Mouse (Mus musculus): ENCODE results near the gene Pdcd11. TPM values are rescaled to one million over a fixed set of nuclear protein-coding genes. Genes with fewer than 3 reads are reported as not detected.

The Pdcd11 gene
- polyA plus RNA-seq, 1 experiment, result 16.6 TPM

- Histone ChIP-seq H3K27ac (ENCODE audit: insufficient read depth, low read length) (no peak overlapping the region), H3K4me3 (replicated peaks; ENCODE audit: insufficient read depth, low read depth, low read length) (no peak overlapping the region), H3K27me3 (ENCODE audit: control insufficient read depth, insufficient read depth, low read length) (no peaks in the 10 kb centered on the region), H3K4me1 (ENCODE audit: control insufficient read depth, insufficient read depth, low read length) (peaks cover 2% of the 10 kb centered on the region; the same call in 1 of the 2 replicates)
- 91% methylated on average over 2 of the region's 2 CpGs for WGBS
- TF ChIP-seq CTCF (IDR thresholded peaks at IDR 0.05; ENCODE audit: borderline replicate concordance, insufficient read depth, low read depth, low read length), result no peak
- no peak for TF ChIP-seq POLR2A (IDR thresholded peaks at IDR 0.05; ENCODE audit: borderline replicate concordance, insufficient read depth, low read length)
- DNase-seq, result no peak
These were observed 86.4 kb downstream of the Pdcd11 start for GRCm38 (mm10) chr19:47176916-47177505.

- TF ChIP-seq POLR2A (IDR thresholded peaks at IDR 0.05; ENCODE audit: borderline replicate concordance, insufficient read depth, low read length) (no peak), CTCF (IDR thresholded peaks at IDR 0.05; ENCODE audit: borderline replicate concordance, insufficient read depth, low read depth, low read length) (peak; percentile 87)
- peaks cover 2% of the 10 kb centered on the region; the same call in 1 of the 2 replicates for H3K4me1 ChIP-seq (ENCODE audit: control insufficient read depth, insufficient read depth, low read length)
- DNase-seq, result peak; percentile 76 to 77
- peak overlapping the region; percentile 58; the same call in 1 of the 2 replicates for H3K27ac ChIP-seq (ENCODE audit: insufficient read depth, low read length)
- H3K27me3 ChIP-seq (ENCODE audit: control insufficient read depth, insufficient read depth, low read length), result no peaks in the 10 kb centered on the region
- H3K4me3 ChIP-seq (replicated peaks; ENCODE audit: insufficient read depth, low read depth, low read length), result peak overlapping the region; percentile 92
- WGBS, result 19% methylated on average over 10 of the region's 10 CpGs
These were observed 87.4 kb downstream of the Pdcd11 start for GRCm38 (mm10) chr19:47178001-47178400.

DNA sequence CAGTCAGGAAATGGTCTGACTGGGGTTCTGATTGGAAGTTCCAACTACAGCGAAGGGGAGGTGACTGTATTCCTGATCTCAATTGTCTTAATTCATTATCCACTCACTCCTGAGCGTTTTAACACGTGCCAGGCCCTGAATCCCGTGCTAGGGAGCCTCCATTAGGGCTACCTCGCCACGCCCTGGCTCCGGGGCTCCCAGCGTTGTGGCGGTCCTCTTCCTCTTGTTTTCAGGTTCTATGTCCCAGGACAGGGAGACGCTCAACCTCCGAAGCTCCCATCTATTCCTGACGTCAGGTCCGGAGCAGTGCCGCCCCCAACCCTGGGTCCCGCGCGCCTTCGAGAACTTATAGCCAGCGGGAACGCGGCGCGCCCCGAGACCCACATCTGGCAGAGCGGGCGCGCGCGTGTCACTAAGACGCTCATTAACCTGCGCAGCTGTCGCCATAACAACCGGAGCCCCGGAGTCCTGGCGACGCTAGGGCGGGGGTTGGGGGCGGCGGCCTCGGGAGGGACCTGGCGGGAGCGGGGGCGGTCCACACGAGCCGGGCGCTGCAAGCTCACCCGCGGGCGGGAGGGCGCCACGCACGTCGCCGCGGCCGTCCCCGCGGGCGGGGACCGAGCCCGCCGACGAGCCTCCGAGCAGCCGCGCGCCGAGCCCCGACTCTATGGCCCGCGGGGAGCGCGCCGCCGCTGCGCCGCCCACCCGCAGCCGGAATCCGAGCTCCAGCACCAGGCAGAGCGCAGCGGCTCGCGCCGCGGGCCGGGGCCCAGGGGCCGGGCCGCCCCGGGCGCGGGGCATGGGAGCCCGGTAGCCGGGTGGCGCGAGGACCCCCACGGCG is 88.1 kb downstream of the Pdcd11 start, which contains the start of gene Neurl1a:
Gene Neurl1a (plus strand): TSS at position 390 of the 841 bp plus-strand sequence.
- WGBS, result under 1% methylated on average over 96 of the region's 98 CpGs
- TF ChIP-seq POLR2A (IDR thresholded peaks at IDR 0.05; ENCODE audit: borderline replicate concordance, insufficient read depth, low read length), result no peak
- no peak for TF ChIP-seq CTCF (IDR thresholded peaks at IDR 0.05; ENCODE audit: borderline replicate concordance, insufficient read depth, low read depth, low read length)
- peak within 1 kb of the TSS; percentile 58 for H3K27ac ChIP-seq (ENCODE audit: insufficient read depth, low read length)
- DNase-seq, result peak; percentile 77
- peaks cover 2% of the 10 kb centered on the region; the same call in 1 of the 2 replicates for H3K4me1 ChIP-seq (ENCODE audit: control insufficient read depth, insufficient read depth, low read length)
- H3K4me3 ChIP-seq (replicated peaks; ENCODE audit: insufficient read depth, low read depth, low read length), result peak within 1 kb of the TSS; percentile 92
- H3K27me3 ChIP-seq (ENCODE audit: control insufficient read depth, insufficient read depth, low read length), result no peaks in the 10 kb centered on the region

GRCm38 (mm10) chr19:47179272-47179809 is 88.8 kb downstream of the Pdcd11 start:
- H3K4me1 ChIP-seq (ENCODE audit: control insufficient read depth, insufficient read depth, low read length), result peaks cover 6% of the 10 kb centered on the region
- H3K4me3 ChIP-seq (replicated peaks; ENCODE audit: insufficient read depth, low read depth, low read length), result peak overlapping the region; percentile 92
- WGBS, result under 1% methylated on average over 42 of the region's 42 CpGs
- DNase-seq, result peak; percentile 76 to 77
- H3K27ac ChIP-seq (ENCODE audit: insufficient read depth, low read length), result peak overlapping the region; percentile 30
- H3K27me3 ChIP-seq (ENCODE audit: control insufficient read depth, insufficient read depth, low read length), result no peaks in the 10 kb centered on the region
- TF ChIP-seq CTCF (IDR thresholded peaks at IDR 0.05; ENCODE audit: borderline replicate concordance, insufficient read depth, low read depth, low read length) (no peak), POLR2A (IDR thresholded peaks at IDR 0.05; ENCODE audit: borderline replicate concordance, insufficient read depth, low read length) (peak; percentile 29; the same call in 1 of the 2 replicates)

GRCm38 (mm10) chr19:47180011-47180410 is 89.4 kb downstream of the Pdcd11 start:
- Histone ChIP-seq H3K27ac (ENCODE audit: insufficient read depth, low read length) (peak overlapping the region; percentile 30), H3K4me1 (ENCODE audit: control insufficient read depth, insufficient read depth, low read length) (peaks cover 7% of the 10 kb centered on the region), H3K27me3 (ENCODE audit: control insufficient read depth, insufficient read depth, low read length) (no peaks in the 10 kb centered on the region), H3K4me3 (replicated peaks; ENCODE audit: insufficient read depth, low read depth, low read length) (peak overlapping the region; percentile 92)
- 11% methylated on average over 8 of the region's 8 CpGs for WGBS
- no peak for TF ChIP-seq POLR2A (IDR thresholded peaks at IDR 0.05; ENCODE audit: borderline replicate concordance, insufficient read depth, low read length)
- no peak for TF ChIP-seq CTCF (IDR thresholded peaks at IDR 0.05; ENCODE audit: borderline replicate concordance, insufficient read depth, low read depth, low read length)
- peak in 1 of 2 experiments; percentile 55 for DNase-seq

Other genes starting within 250 kb of the Pdcd11 start
- 214 and 232 TPM in 2 replicates for gene Ina, start 76.1 kb upstream of the Pdcd11 start, polyA plus RNA-seq (2012; rRNA removed)
- 48.9 and 49.3 TPM in 2 replicates for gene Nt5c2, start 75.6 kb upstream of the Pdcd11 start, polyA plus RNA-seq (2012; rRNA removed)
- gene Pcgf6, start 39.9 kb upstream of the Pdcd11 start, polyA plus RNA-seq (2012; rRNA removed), result 40.4 and 40.9 TPM in 2 replicates
- 5.1 and 5.2 TPM in 2 replicates for gene Taf5, start 23.0 kb upstream of the Pdcd11 start, polyA plus RNA-seq (2012; rRNA removed)
- gene Usmg5, start 121 bp upstream of the Pdcd11 start, polyA plus RNA-seq (2012; rRNA removed), result 977 and 998 TPM in 2 replicates
- 1.3 and 1.4 TPM in 2 replicates for gene Calhm2, start 47.5 kb downstream of the Pdcd11 start, polyA plus RNA-seq (2012; rRNA removed)
- gene Calhm1, start 53.5 kb downstream of the Pdcd11 start, polyA plus RNA-seq (2012; rRNA removed), result not detected in 2 replicates
- gene Calhm3, start 67.0 kb downstream of the Pdcd11 start, polyA plus RNA-seq (2012; rRNA removed), result not detected in 2 replicates
- 77.8 and 91.5 TPM in 2 replicates for gene Neurl1a, start 88.1 kb downstream of the Pdcd11 start, polyA plus RNA-seq (2012; rRNA removed)

Measured in cerebellum, adult 2 months (tissue).